Mouse (Mus musculus): Measurements from ENCODE around the gene Erf.

The Erf gene

GRCm38 (mm10) chr7:25283637-25284036, 33.1 kb upstream of the Erf start:
- Histone ChIP-seq H3K9me3 (ENCODE audit: low read length) (no peaks in the 10 kb centered on the region), H3K36me3 (ENCODE audit: insufficient read depth, low read length) (peaks cover 49% of the 10 kb centered on the region), H3K4me1 (replicated peaks; ENCODE audit: low read depth, low read length) (peaks cover 78% of the 10 kb centered on the region), H3K4me3 (replicated peaks; ENCODE audit: low read length) (peak overlapping the region; percentile 91), H3K27me3 (ENCODE audit: insufficient read depth, low read length) (no peaks in the 10 kb centered on the region)
- TF ChIP-seq NANOG (IDR thresholded peaks at IDR 0.05; ENCODE audit: borderline replicate concordance, low read length) (no peak), POU5F1 (IDR thresholded peaks at IDR 0.05; ENCODE audit: borderline replicate concordance, low read length) (no peak), CTCF (conservative IDR thresholded peaks at IDR 0.05; ENCODE audit: low read length) (no peak)

GRCm38 (mm10) chr7:25282731-25283211, 32.2 kb upstream of the Erf start:
- H3K9me3 ChIP-seq (ENCODE audit: low read length) = no peaks in the 10 kb centered on the region
- TF ChIP-seq POU5F1 (IDR thresholded peaks at IDR 0.05; ENCODE audit: borderline replicate concordance, low read length) (no peak), CTCF (conservative IDR thresholded peaks at IDR 0.05; ENCODE audit: low read length) (no peak), NANOG (IDR thresholded peaks at IDR 0.05; ENCODE audit: borderline replicate concordance, low read length) (no peak)
- no peaks in the 10 kb centered on the region for H3K27me3 ChIP-seq (ENCODE audit: insufficient read depth, low read length)
- H3K4me1 ChIP-seq (replicated peaks; ENCODE audit: low read depth, low read length) = peaks cover 73% of the 10 kb centered on the region
- H3K4me3 ChIP-seq (replicated peaks; ENCODE audit: low read length) = peak overlapping the region; percentile 91
- peaks cover 40% of the 10 kb centered on the region for H3K36me3 ChIP-seq (ENCODE audit: insufficient read depth, low read length)

GRCm38 (mm10) chr7:25281734-25282601, 31.4 kb upstream of the Erf start:
- Histone ChIP-seq H3K9me3 (ENCODE audit: low read length) (no peaks in the 10 kb centered on the region), H3K36me3 (ENCODE audit: insufficient read depth, low read length) (peaks cover 32% of the 10 kb centered on the region), H3K27me3 (ENCODE audit: insufficient read depth, low read length) (no peaks in the 10 kb centered on the region), H3K4me1 (replicated peaks; ENCODE audit: low read depth, low read length) (peaks cover 73% of the 10 kb centered on the region), H3K4me3 (replicated peaks; ENCODE audit: low read length) (peak overlapping the region; percentile 91)
- TF ChIP-seq NANOG (IDR thresholded peaks at IDR 0.05; ENCODE audit: borderline replicate concordance, low read length) (no peak), POU5F1 (IDR thresholded peaks at IDR 0.05; ENCODE audit: borderline replicate concordance, low read length) (no peak), CTCF (conservative IDR thresholded peaks at IDR 0.05; ENCODE audit: low read length) (no peak)

DNA sequence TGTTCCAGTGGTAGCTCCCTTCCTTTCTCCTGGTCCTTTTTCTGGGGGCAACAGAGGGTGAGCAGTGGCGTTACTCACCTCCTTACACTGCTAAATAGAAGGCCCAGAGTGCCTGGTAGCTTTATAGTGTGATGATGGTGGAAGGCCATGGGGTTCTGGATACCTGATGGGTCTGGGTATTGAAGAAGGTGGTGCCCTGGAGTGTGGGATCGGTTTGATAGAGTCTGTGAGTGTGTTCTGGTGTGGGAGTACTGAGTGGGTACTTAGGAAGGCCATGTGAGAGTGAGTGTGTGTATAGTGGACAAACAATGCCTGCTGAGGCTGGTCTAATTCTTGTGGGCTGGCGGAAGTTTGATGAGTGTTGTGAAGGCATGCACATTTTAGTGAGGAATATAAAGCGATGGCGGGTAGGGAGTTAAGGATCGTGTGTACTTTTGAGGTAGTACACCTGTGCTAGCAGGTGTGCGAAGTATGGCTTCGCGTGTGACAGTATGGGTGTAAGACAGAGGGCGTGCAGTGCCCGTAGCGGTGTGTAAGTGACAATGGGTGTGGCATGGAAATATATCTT, 30.7 kb upstream of the Erf start:
- Histone ChIP-seq H3K27me3 (ENCODE audit: insufficient read depth, low read length) (no peaks in the 10 kb centered on the region), H3K4me1 (replicated peaks; ENCODE audit: low read depth, low read length) (peaks cover 74% of the 10 kb centered on the region), H3K4me3 (replicated peaks; ENCODE audit: low read length) (peak overlapping the region; percentile 90), H3K9me3 (ENCODE audit: low read length) (no peaks in the 10 kb centered on the region), H3K36me3 (ENCODE audit: insufficient read depth, low read length) (peaks cover 25% of the 10 kb centered on the region)
- TF ChIP-seq CTCF (conservative IDR thresholded peaks at IDR 0.05; ENCODE audit: low read length) = no peak
- no peak for TF ChIP-seq POU5F1 (IDR thresholded peaks at IDR 0.05; ENCODE audit: borderline replicate concordance, low read length)
- no peak for TF ChIP-seq NANOG (IDR thresholded peaks at IDR 0.05; ENCODE audit: borderline replicate concordance, low read length)

- H3K4me1 ChIP-seq (replicated peaks; ENCODE audit: low read depth, low read length) = peaks cover 76% of the 10 kb centered on the region
- no peaks in the 10 kb centered on the region for H3K27me3 ChIP-seq (ENCODE audit: insufficient read depth, low read length)
- peak overlapping the region; percentile 90 for H3K4me3 ChIP-seq (replicated peaks; ENCODE audit: low read length)
- H3K36me3 ChIP-seq (ENCODE audit: insufficient read depth, low read length) = peaks cover 18% of the 10 kb centered on the region
- H3K9me3 ChIP-seq (ENCODE audit: low read length) = no peaks in the 10 kb centered on the region
- TF ChIP-seq CTCF (conservative IDR thresholded peaks at IDR 0.05; ENCODE audit: low read length) (no peak), POU5F1 (IDR thresholded peaks at IDR 0.05; ENCODE audit: borderline replicate concordance, low read length) (no peak)
Measured at GRCm38 (mm10) chr7:25279861-25280791, 29.6 kb upstream of the Erf start.

GRCm38 (mm10) chr7:25279076-25279860, 28.7 kb upstream of the Erf start:
- peaks cover 17% of the 10 kb centered on the region for H3K36me3 ChIP-seq (ENCODE audit: insufficient read depth, low read length)
- peak overlapping the region; percentile 90 for H3K4me3 ChIP-seq (replicated peaks; ENCODE audit: low read length)
- H3K9me3 ChIP-seq (ENCODE audit: low read length) = no peaks in the 10 kb centered on the region
- TF ChIP-seq POU5F1 (IDR thresholded peaks at IDR 0.05; ENCODE audit: borderline replicate concordance, low read length) (no peak), CTCF (conservative IDR thresholded peaks at IDR 0.05; ENCODE audit: low read length) (no peak), NANOG (IDR thresholded peaks at IDR 0.05; ENCODE audit: borderline replicate concordance, low read length) (no peak)
- no peaks in the 10 kb centered on the region for H3K27me3 ChIP-seq (ENCODE audit: insufficient read depth, low read length)
- H3K4me1 ChIP-seq (replicated peaks; ENCODE audit: low read depth, low read length) = peaks cover 76% of the 10 kb centered on the region

- Histone ChIP-seq H3K9me3 (ENCODE audit: low read length) (no peaks in the 10 kb centered on the region), H3K4me1 (replicated peaks; ENCODE audit: low read depth, low read length) (peaks cover 76% of the 10 kb centered on the region), H3K27me3 (ENCODE audit: insufficient read depth, low read length) (peaks cover 3% of the 10 kb centered on the region; the same call in 1 of the 2 replicates), H3K36me3 (ENCODE audit: insufficient read depth, low read length) (peaks cover 19% of the 10 kb centered on the region), H3K4me3 (replicated peaks; ENCODE audit: low read length) (peak overlapping the region; percentile 90)
- TF ChIP-seq CTCF (conservative IDR thresholded peaks at IDR 0.05; ENCODE audit: low read length) = 0 out of 2 replicates have a peak, but pooled peaks have one; percentile 14
- TF ChIP-seq NANOG (IDR thresholded peaks at IDR 0.05; ENCODE audit: borderline replicate concordance, low read length) = no peak
Measured at GRCm38 (mm10) chr7:25278341-25279075, 27.9 kb upstream of the Erf start.

All from E14TG2a.4 (cell line).